Mouse (Mus musculus) erythroblast, embryonic 14.5 days (primary cell): ENCODE measurements around the gene Dok3. TPM values are rescaled to one million over a fixed set of nuclear protein-coding genes. Genes with fewer than 3 reads are reported as not detected.
"Not testable (repeated sequence)": the region's sequence is repeated elsewhere in the genome, so short reads cannot be mapped to it uniquely, and the experiment has no call there.

Source experiments
- H3K27me3 ChIP-seq: 2 replicates; pipeline ENCODE4 v1.6.1; 2012; ENCODE audit warnings: inconsistent platforms; ENCODE audit not compliant: control insufficient read depth
- H3K36me3 ChIP-seq: 2 replicates; pipeline ENCODE4 v1.6.1; 2012; ENCODE audit warnings: mild to moderate bottlenecking, inconsistent platforms; ENCODE audit not compliant: control insufficient read depth
- H3K4me1 ChIP-seq: 2 replicates; pipeline ENCODE4 v1.6.1; 2012; ENCODE audit warnings: inconsistent platforms; ENCODE audit not compliant: control insufficient read depth
- H3K4me3 ChIP-seq: replicated peaks from 2 replicates; pipeline ENCODE3; 2012; ENCODE audit warnings: moderate library complexity, mild to moderate bottlenecking, inconsistent platforms
- H3K9me3 ChIP-seq: 2 replicates; pipeline ENCODE4 v1.6.1; 2012; ENCODE audit warnings: low read length, inconsistent platforms, mixed read lengths; ENCODE audit not compliant: control insufficient read depth
- GATA1 ChIP-seq: IDR thresholded peaks from 2 replicates; pipeline ENCODE4 v1.6.1; 2012; ENCODE audit warnings: low read length, inconsistent platforms, mixed read lengths
- TAL1 ChIP-seq: IDR thresholded peaks from 3 replicates; pipeline ENCODE4 v1.6.1; 2012; ENCODE audit warnings: low read length, inconsistent platforms, mixed read lengths
- polyA plus RNA-seq: library from polyadenylated mRNA; stranded (reverse); fragments of >175 nt; gene quantifications from 2 replicates; pipeline ENCODE4 v1.2.3, GENCODE M21; 2012

Dok3 gene
- polyA plus RNA-seq, 1 experiment: 0.54 TPM

DNA sequence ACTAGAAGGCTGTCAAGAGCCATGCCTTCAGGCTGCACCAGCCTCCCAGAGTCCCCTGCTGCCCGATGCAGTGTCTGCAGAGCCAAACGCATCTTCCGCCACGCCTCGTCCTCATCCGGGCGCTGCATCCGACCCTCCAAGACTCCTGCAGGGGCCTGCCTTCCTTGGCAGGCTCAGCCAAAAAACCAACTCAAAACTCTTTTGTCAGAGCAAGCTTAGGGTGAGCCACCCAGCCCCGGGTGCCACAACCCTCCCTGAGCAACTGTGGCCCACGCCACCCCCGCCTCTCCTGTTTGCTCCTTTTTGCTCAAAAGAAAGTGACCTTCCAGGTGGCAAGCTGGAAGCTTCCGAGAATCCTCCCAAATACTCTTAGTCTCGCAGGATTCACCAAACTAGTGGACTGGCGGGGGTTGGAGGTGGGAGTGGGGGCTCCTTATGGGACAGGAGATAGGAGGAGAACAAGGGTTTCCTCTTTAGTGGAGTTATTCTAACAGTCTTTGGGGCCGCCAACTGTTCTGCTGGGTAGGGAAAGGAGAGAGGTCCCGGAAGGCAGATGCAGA lies 40.7 kb upstream of the Dok3 start:
- Histone ChIP-seq H3K9me3 (no peaks in the 10 kb centered on the region), H3K27me3 (no peaks in the 10 kb centered on the region), H3K4me1 (peaks cover 33% of the 10 kb centered on the region), H3K36me3 (peaks cover 36% of the 10 kb centered on the region), H3K4me3 (peak overlapping the region; percentile 99)
- TF ChIP-seq TAL1 (no peak), GATA1 (no peak)

DNA sequence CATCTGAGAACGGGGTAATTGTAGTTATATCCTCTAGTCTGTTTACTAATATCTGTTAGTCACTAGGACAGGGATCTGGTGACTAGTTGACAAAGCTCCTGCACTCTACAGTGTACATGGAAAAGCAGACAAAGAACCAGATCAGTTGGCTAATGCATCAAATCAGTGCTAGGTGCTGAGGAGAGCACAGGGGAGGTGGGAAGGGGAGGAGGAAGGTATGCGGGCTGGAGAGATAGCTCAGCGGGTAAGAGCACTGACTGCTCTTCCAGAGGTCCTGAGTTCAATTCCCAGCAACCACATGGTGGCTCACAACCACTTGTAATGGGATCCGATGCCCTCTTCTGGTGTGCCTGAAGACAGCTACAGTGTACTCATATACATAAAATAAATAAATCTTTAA lies 39.4 kb upstream of the Dok3 start:
- H3K36me3 ChIP-seq: peaks cover 48% of the 10 kb centered on the region
- peaks cover 33% of the 10 kb centered on the region for H3K4me1 ChIP-seq
- not testable (repeated sequence) for H3K9me3 ChIP-seq, H3K4me3 ChIP-seq, H3K27me3 ChIP-seq

DNA sequence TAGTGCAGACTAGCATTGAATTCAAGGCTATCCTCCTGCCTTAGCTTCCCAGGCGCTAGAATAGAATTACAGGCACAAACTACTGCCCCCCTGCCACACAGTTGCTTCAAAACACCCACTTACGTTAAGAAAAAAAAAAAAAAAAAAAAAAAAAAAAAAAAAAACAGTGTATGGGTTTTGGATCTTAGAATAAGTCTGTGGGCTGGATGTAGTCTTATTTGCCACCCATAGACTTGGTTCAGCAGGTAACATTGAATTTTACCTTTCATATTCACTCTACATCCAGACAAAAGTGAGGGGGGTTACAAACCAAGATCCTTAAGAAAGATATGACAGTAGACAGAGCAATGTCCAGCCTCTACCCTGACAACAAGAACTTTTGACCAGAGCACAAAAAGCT lies 38.9 kb upstream of the Dok3 start:
- Histone ChIP-seq H3K27me3 (no peaks in the 10 kb centered on the region), H3K4me1 (peaks cover 33% of the 10 kb centered on the region), H3K4me3 (no peak overlapping the region), H3K36me3 (peaks cover 54% of the 10 kb centered on the region), H3K9me3 (no peaks in the 10 kb centered on the region)
- TF ChIP-seq GATA1 (no peak), TAL1 (no peak; the same call in 2 of the 3 replicates)

DNA sequence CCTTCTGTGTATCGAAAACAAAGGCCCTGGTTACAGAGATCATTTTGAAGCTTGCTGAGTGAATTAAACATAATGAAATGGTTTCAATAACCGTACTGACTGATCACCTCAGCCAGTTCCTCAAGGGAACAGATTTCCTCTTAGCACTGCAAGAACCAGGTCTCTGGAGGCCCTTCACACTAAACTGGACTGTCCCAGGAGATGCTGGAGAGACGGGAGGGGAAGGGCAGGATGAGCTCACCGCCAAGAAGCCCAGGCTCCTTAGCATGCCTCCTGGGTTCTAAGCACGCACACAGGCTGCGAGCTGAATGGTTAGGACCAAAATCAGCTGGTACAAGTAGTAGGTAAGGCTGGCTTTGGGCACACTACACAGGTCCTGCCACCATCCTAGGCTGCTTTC lies 37.9 kb upstream of the Dok3 start:
- Histone ChIP-seq H3K9me3 (no peaks in the 10 kb centered on the region), H3K4me1 (peaks cover 29% of the 10 kb centered on the region), H3K27me3 (no peaks in the 10 kb centered on the region), H3K4me3 (no peak overlapping the region), H3K36me3 (peaks cover 55% of the 10 kb centered on the region)
- TF ChIP-seq GATA1 (no peak), TAL1 (no peak)

DNA sequence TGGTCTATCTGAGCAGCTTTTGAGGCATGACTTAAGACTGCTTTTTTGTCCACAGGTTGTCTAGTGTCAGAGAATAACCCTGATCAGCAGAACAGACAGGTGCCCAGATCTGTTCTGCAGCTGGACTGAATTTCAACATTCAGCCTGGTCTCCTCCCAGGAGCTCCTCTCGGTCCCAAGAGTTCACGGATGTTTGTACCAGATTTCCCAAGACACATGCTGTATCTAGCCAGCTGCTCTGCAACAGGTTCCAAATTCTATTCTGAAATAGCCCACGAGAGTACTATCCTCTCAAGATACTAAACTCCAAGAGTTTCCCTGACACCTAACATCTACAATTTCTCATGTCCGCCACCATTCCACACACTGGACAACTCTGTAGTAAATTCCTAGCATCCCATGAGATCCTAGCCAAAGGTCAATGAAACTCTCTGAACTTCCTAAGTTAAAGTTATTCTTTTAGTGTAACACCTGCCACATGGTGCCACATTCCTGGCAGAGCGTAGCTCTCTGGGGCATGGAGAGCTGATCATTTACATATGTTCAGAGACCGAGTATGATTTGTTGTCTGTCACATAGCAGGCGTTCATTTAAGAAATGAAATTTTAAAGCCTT lies 34.3 kb upstream of the Dok3 start:
- Histone ChIP-seq H3K27me3 (no peaks in the 10 kb centered on the region), H3K9me3 (no peaks in the 10 kb centered on the region), H3K36me3 (peaks cover 62% of the 10 kb centered on the region), H3K4me1 (peaks cover 4% of the 10 kb centered on the region), H3K4me3 (no peak overlapping the region)
- TF ChIP-seq TAL1 (no peak), GATA1 (no peak)

DNA sequence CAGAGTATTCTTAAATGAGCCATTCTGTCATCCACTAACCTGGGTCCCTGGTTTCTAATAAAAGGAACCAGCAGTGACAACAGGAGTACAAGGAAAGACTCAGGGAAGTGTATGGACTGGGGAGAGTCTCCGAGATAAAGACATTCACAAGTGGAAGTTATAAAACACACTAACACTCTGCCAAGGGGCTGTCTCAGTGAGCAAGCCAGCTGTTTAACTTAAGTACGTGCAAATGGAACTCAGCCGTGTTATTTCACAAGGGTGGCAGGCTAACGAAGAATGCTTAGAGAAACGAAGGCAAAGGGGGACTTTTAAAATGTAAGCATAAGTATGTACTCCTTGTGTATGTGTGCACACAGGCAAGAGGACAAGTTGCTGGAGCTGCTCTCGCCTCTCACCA lies 28.4 kb upstream of the Dok3 start:
- no peaks in the 10 kb centered on the region for H3K27me3 ChIP-seq
- no peak overlapping the region for H3K4me3 ChIP-seq
- H3K36me3 ChIP-seq: peaks cover 62% of the 10 kb centered on the region
- no peaks in the 10 kb centered on the region for H3K9me3 ChIP-seq
- TF ChIP-seq GATA1 (no peak), TAL1 (no peak)
- no peaks in the 10 kb centered on the region; the same call in none of the 2 replicates for H3K4me1 ChIP-seq

DNA sequence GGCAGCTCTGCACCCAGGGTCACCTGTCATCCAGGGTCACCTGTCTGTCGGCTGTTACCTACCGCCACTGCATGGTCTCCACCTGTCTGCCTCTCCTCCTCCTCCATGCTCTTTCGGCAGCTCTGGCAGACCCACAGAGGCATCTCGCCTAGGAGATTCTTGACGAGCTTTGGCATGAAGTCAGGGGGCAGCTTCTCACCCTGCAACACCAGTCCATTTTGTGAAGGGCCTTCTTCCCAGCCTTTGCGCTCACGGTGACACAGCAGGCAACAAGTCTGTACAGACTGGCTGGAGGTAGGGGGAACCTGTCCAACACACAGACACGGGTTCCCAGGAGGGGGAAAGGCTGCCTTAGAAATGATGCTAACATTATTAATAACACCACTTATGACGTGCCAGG lies 26.8 kb upstream of the Dok3 start:
- Histone ChIP-seq H3K9me3 (no peaks in the 10 kb centered on the region), H3K4me1 (no peaks in the 10 kb centered on the region; the same call in none of the 2 replicates), H3K36me3 (peaks cover 67% of the 10 kb centered on the region), H3K4me3 (no peak overlapping the region), H3K27me3 (no peaks in the 10 kb centered on the region)
- TF ChIP-seq GATA1: no peak
- no peak for TF ChIP-seq TAL1

DNA sequence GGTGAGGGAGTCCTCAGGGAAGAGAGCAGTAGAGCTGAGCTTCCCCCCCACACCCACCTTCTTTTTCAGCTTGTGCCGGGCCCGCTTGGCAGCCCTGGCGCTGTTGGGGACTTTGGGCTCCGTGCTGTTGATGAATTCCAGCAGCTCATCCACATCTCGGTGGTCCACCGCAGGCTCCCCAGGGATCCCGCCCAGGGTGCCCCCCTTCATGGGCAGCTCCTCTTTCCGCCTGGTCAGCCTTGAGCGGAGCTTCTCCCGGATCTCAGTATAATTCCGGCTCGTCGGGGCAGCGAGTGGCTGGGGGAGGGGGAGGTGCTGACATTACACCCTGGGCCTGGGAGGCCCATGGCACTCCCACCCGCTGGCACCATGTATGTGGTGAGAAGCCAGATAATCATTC lies 20.0 kb upstream of the Dok3 start:
- H3K36me3 ChIP-seq: peaks cover 95% of the 10 kb centered on the region
- TF ChIP-seq TAL1 (no peak), GATA1 (no peak)

DNA sequence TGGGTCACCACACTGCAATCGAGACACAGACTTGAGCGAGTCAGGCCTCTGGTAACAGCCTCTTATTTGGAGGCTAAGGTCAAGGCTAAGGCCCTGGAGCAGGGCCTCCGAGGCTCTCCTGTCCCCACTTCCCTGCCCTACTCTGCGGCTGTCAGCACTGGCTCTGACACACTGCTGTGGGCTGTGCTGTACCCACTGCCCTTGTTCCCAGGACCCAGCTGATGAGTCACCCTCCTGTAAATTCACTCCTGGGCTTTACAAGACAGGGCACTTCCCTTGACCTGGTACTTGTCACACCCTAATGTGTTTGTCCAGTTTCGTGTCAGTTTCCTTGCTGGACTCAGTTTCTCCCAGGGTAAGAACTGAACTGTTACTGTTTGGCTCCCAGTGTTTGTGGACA lies 19.3 kb upstream of the Dok3 start:
- no peak for TF ChIP-seq TAL1
- TF ChIP-seq GATA1: no peak
- Histone ChIP-seq H3K9me3 (no peaks in the 10 kb centered on the region), H3K4me1 (peaks cover 22% of the 10 kb centered on the region), H3K36me3 (peaks cover 95% of the 10 kb centered on the region), H3K27me3 (no peaks in the 10 kb centered on the region), H3K4me3 (no peak overlapping the region)

More for the DNA sequence above, 20.0 kb upstream of the Dok3 start:
- H3K27me3 ChIP-seq: no peaks in the 10 kb centered on the region
- H3K9me3 ChIP-seq: no peaks in the 10 kb centered on the region
- peaks cover 19% of the 10 kb centered on the region for H3K4me1 ChIP-seq
- no peak overlapping the region for H3K4me3 ChIP-seq

DNA sequence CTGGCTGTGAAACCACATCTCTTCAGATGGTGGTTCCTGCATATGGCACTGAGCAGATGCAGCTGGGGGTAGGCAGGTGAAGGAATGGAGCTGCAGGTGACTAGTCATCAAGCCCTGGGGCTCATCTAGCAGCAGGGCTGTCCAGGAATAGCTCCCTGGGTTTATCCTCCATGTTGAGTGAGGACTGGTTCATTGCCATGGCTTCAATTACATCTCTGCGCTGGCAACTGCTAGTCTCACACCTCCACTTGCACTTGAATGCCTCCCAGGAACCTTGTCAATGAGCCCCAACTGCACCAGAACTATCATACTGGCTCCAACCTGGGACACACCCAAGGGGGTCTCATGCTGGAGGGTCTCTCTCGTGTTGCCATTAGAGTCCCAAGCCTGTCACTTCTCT lies 18.8 kb upstream of the Dok3 start:
- no peaks in the 10 kb centered on the region for H3K9me3 ChIP-seq
- H3K27me3 ChIP-seq: no peaks in the 10 kb centered on the region
- H3K36me3 ChIP-seq: peaks cover 95% of the 10 kb centered on the region
- H3K4me3 ChIP-seq: no peak overlapping the region
- H3K4me1 ChIP-seq: peaks cover 22% of the 10 kb centered on the region
- TF ChIP-seq TAL1 (no peak), GATA1 (no peak)
